Mouse (Mus musculus) CD4-positive, CD25-positive, alpha-beta regulatory T cell, adult 4 months (primary cell): ENCODE results near the gene P2ry1. TPM values are rescaled to one million over a fixed set of nuclear protein-coding genes. Genes with fewer than 3 reads are reported as not detected.

Source experiments
- ATAC-seq: one replicate; pipeline ENCODE4 v1.8.0; 2017
- polyA plus RNA-seq, 2 experiments: library from polyadenylated mRNA; unstranded; fragments of 100-300 nt; shearing (Covaris generic); gene quantifications; one replicate each; pipeline ENCODE4 v1.2.1; 2017

P2ry1 gene
- not detected for polyA plus RNA-seq

DNA sequence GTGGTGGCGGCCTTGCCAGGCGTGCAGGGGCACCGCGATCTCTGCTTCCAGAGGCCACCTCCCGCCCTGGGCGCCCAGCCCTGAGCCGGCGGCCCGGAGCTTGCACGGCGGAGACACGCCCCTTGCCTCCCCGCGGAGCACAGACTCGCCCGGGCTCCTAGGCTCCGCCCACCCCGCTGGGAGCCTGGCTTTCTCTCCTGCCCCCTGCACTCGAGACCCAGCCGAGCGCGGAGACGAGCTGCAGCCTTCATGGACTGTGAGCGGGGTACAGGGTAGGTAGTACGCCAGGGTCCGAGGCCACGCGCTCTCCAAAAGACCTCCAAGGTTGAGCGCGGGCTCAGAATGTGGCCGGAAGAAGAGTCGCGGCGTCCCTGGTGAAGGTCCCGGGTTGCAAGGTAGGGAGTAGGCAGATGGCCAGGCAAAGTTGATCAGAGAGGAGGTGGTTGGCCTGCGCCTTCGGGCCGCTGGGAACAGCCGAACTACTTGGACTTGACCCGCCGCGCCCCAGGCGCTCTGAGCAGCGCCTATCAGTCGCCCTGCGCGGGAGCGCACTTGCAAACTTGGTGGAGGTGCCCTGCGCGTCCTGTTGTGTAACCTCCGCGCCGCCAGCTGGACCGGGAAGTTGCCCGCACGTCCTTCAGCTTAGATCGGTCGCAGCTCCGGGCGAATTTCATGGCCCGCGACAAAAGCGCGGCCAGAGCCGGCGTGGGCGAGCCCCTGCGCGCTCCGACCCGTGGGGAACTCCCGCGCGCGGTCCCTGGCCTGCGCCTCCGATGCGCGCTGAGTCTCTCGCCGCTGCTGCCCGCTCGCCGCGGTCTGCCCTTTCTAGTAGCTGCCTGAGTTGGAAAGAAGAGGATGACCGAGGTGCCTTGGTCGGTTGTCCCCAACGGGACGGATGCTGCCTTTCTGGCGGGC, at the start of gene P2ry1:
Gene P2ry1 (plus strand): TSS at position 209 of the 915 bp plus-strand sequence.
- peak; percentile 81 for ATAC-seq

DNA sequence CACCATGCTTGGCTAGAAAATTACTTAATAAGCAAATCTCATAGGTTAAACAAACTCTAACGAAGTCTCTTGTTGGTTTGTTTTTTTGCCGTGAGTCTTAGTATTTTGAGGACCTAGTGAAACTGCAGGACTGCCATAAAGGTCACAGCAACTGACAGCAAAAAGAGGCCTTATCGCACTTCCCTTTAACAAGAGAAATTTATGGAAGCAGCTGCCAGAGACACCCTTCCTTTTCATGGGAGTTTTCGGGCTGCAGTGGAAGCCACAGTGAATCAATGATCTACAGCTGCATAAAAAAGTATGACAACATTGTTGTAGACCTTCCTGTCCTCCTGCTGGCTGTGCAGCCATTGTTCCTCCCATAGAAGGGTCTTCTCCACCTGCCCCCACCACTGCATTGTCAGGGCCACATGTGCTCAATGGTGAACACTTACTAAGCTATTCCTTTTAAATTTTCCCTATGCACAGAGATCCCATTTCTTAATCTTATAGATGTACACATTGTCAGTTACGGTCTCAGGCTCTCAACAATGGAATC, 49.3 kb upstream of the P2ry1 start:
- no peak for ATAC-seq

DNA sequence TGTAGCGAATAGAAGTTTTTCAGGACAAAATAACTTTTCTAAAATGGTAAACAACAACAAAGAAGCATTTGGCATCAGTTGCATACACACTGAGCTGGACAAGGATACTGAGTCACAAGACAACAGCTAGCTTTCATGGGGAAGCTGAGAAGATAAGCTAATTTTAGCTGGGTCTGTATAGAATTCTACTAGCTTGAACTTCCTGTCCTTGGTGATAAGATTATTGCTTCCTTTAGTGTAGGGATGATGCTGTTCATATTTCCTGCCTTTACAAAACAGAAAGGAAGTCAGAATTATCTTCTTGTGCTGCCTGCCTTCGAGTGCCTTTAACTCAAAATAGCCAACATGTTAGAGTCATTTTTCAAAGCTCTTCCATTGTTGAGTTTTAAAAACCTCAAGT, 48.5 kb upstream of the P2ry1 start:
- ATAC-seq, result peak; percentile 56

DNA sequence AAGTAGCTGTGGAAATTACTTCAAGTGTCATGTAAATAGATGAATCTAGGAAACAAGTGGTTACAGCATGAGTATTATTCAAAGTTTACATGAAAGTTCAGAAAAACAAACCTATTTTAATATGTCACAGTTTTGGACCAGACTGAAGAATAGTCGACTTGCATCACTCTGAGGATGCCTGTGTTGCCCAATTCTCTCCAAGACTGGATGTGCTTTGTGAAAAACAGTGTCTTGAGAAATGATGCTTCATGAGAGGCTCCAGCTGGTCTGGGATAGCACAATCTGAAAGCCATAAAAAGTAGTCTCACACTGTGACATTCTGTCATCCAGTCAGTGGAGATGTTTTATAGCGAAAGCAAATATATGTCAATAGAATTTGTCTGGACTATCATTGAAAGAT, 43.8 kb upstream of the P2ry1 start:
- no peak for ATAC-seq

DNA sequence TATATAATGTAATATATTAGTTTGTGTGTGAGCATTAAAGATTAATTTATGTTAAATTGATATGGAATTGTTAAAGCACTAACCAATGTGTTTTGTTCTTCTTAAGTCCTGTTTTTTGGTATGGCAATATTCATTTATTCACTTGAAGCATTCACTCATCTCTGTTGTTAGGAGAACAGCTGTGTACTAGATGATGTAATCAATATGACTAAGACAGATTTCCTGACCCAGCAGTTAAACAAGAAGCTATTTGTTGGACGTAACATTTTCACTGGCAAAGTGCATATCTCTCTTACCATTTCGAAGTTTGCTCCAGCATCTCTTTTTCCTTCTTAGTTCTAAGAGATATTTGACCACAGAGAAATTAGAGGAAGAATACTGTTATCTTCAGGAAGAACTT, 37.5 kb upstream of the P2ry1 start:
- no peak for ATAC-seq

DNA sequence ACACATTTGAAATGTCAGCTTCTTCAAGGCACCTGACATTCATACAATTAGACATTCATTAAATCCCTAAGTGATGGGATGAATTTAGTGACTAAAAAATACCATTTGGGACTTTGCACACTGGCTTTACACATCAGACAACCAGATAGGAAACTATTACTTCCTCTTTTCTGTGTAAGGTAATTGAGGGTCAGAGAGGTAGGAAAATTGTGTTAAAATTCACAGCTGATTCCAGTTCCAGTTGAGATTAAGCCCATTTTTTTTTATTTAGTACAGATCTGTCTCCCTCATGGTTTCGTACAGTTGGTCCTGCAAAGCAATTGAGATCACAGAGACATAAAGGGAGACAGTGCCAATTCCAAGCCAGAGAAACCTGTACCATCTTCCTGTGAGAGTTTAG, 27.7 kb upstream of the P2ry1 start:
- no peak for ATAC-seq

DNA sequence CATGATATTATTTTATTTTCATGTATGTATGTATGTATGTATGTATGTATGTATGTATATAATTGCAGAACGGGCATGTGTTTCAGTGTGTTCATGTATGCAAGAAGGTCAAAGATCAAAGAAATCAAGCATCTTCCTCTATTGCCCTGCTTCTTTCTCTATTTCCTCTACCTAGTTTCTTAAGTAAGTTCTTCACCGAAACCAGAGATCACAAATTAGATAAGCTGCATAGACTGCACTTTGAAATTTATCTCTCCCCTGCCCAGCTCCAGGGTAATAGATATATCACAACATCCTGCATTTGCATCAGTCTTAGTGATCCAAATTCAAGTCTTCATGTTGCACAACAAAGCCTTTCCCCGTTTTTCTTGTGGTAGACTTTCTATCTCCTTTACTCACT, 20.5 kb upstream of the P2ry1 start:
- peak; percentile 51 for ATAC-seq

DNA sequence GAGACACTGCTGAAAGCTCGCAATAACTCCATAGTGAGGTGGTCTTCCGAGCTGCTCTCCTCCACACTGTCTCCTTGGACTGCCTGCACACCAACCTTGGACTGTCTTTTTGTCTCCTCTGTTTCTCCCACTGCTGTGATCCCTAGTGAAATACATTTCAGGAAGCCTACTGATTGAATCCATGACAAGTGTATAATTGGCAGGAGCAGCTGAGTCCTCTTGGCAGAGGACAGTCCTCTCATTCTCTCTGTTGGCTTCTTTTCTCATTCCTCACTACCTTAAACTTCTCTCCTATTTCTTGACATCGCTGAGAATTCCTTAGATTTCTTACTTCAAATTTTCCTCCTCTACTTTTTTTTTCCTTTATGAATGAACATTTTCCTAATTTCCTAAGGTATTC, 4.5 kb upstream of the P2ry1 start:
- ATAC-seq, result no peak

DNA sequence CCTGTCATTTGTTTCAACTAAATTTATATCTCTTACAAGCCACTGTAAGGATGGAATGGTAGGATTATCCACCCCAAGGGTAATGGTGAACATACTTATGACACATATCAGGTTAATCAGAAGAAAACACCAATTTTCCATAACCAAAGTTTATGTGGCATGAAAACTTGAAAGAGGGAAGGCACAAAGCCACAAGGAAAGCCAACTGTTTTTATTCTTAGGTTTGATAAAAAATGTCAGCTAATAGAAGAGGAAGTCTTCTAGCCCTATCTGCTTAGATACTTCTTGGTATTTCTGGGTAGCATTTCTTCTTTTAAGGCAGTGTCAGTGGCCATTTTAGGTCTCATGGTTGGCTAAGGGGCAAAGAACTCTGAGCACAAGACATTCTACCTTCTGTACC, 2.9 kb upstream of the P2ry1 start:
- ATAC-seq, result no peak

DNA sequence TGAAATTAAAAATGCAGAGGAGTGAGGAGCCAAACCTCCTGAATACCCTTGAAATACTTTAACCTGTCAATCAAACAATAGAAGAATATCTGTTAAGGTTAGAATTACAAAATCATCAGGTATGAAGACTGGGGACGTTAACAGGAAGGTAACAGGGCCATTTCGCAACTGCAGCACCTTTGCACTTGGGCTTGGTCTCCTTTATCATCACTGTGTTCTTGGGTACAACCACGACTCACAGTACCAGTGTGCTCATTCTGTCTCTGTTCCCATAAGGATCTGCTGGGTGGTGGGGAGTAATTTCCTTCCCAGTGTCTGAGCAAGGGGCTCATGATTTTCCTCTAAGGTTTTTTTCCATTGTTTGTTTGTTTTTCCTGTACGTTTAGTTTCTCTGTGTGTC, 1.8 kb upstream of the P2ry1 start:
- no peak for ATAC-seq

DNA sequence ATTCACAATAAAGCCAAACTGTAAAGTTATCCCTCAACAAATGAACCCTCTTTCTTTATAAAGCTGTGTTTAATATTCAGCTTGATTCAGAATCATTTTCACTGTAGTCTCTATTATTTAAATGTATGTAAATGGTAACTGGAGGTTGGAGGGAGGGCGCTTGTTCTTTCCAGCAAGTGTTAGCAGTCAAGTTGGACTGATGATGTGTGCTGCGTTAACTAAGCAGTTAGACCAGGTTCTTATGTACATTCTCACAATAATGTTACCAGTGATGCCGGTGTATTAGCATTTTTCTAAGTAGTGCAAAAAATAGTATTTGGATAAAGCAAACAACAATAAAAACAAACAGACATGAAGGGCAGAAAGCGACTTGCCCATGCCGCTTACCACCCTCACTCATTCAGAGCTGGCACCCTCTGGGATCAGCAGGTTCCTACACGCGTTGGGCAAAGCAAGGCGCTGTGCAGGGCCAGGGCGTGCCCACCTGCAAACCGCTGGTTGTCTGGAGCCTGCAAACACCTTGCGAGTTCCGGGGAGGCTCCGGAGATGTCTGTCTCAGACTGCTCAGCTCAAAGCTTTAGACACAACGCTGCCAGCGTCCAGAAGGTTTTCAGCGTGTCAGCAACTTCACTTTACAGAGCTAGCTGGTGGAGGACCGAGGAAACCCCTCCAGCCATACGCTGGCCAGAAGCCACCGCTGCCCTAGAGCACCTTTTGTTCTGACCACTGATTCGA, 576 bp upstream of the P2ry1 start:
- ATAC-seq, result peak; percentile 17

DNA sequence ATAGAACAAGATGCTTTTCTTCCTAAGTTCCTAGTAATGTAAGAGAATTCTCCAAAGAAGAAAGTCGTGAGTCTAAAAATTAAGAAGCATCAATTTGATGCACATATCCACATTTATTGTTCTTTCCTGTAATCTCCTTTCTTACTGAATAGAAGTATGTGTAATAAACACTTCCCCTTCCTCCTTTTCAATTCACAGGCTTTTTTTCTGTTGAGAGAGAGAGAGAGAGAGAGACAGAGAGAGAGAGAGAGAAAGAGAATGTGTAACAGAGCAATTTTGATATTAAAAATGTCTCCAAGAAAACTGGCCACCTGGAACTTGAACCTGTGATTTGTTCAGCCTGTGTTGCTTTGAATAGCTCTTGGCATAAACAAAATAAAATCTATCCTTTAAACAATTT, 2.0 kb downstream of the P2ry1 start:
- ATAC-seq, result no peak

DNA sequence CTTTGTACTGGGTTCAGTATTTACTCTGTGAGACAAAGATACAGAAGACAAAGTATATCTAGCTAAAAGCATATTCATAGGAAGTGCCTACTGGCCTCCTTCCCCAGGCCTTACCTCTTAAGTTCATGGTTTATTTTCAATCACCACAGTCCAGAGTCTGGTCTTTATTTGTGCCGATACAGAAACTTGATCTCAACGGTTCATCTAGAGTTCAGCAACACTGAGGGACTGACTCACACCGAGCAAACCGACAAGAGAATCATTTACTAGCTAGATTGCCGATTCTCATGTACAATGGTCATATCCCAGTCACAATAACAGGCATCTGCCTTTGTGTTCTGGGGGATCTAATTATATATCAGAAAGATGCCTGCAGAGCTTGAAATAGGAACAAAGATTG, 9.1 kb downstream of the P2ry1 start:
- ATAC-seq, result no peak

DNA sequence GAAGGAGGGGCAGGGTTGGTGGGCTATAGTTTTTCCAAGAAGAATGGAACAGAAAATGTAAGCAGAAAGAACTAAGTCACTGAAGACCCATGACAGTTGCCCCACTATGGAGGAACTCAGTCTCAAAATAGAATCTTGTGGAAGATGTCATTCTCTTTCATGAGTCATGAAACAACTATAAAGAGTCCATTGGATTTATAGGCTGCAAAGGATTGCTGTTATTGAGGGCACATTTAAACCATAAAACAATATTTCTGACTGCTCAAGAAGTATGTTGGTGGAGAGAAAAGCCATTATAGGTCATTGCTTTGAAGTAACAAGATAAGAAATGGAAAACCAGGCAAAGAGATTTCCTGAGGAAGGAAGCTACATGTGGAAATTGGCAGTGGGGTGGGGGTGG, 10.0 kb downstream of the P2ry1 start:
- no peak for ATAC-seq

DNA sequence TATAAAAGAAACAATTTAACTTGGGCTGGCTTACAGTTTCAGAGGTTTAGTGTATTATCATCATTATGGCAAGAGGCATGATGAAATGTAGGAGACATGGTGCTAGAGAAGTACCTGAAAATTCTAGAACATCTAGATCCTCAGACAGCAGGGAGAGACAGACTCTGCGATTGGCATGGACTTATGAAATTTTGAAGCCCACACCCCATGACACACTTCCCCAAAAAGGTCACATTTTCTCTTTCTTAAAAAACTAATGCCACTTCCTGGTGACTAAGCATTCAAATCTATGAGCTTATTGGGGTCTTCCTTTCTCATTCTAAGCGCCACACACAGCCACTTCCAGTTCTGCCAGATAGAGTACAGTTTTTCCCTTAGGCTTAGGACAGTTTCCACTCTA, 14.1 kb downstream of the P2ry1 start:
- no peak for ATAC-seq

DNA sequence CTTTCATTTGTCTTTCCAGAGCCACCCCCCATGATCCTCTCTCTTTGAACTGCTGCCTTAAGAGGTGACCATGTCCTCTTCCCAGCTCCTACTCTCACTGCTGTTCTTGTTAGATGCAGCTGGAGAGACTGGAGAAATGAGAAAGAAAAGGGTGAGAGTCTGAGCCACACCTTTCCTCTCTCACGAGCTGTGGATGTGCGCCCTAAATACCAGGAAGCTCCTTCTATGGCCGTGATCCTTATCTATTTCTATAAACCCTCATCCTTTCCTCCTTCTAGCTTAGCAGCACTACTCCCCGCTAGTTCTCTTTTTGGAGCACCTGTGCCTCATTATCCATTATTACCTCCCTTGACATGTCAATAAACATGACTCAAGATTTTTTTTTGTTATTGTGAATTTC, 29.5 kb downstream of the P2ry1 start:
- ATAC-seq, result no peak

DNA sequence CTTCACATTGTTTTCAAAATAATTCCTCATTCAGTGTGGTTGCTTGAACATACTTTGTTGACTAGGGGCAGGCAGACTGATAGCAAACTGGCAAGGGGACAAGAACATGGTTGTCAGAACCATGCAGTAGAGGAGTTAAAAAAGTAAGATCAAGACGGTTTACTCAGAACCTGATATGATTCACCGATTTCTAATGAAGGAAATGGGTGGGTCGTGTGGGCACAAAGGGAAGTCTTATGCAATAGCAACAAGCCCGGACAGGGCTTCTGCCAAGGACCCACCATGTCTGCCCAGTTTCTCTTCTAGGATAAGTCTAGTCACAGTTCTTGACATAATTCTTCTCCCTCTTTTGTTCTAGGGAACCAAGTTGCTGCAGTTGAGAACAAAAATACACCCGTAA, 33.0 kb downstream of the P2ry1 start:
- no peak for ATAC-seq

DNA sequence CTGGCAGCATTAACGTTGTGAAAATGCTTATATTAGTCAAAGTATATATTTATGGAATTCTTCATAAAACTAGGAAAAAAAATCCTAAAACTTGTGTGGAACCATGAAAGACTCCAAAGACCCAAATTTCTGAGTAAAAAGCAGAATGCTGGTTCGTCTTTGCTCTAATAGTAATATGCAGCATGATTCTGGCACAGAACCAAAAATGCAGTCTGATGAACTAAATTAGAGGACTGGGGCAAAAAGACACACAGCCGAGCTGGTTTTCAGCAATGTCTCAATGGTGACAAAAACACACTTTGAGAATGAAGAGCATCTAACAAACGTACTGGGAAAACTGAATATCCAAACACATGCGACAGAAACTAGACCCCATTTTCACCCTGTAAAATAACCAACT, 37.3 kb downstream of the P2ry1 start:
- no peak for ATAC-seq

DNA sequence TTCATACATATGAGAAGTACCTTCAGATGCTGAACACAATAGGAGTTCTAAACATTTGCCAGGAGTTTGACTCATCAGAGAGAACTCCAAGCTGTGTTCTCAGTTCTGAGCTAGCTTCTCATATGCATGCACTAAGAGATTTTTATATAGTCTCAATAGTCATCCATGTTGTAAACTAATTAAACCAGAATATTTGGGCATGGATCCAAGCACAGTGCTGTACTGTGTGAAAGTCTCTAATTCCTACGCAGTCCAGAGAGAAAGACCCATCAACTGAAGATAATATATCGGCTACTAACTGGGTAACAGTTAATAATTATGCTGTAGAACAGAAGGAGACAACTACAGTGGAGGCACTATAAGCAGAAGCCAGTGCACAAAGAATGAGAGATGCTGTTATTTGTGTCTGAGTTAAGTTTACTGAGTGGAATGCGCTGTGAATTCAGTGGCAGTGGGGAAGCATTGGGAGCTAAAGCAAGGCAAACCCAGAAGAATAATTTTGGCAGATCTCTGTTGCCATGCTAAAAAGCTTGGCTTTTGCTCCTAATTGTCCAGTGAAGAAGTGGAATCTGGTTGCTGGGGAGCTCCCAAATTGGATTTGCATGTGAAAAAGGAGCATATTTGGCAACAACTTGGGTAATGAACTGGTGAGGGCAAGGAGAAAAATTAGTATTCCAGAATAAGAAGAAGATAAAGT, 47.5 kb downstream of the P2ry1 start:
- ATAC-seq, result no peak
